Mouse (Mus musculus): ENCODE data around the gene Krt12. TPM values are rescaled to one million over a fixed set of nuclear protein-coding genes. Genes with fewer than 3 reads are reported as not detected.

Krt12 gene
- total RNA-seq, 2 experiments from 2014 or later = 0.97 to 1.4 TPM

GRCm38 (mm10) chr11:99391375-99391774 lies 30.7 kb downstream of the Krt12 start:
- Histone ChIP-seq H3K4me3 (no peak overlapping the region), H3K27ac (peak overlapping the region; percentile 83)
- no peak for TF ChIP-seq CTCF (conservative IDR thresholded peaks at IDR 0.05)
- DNase-seq (ENCODE audit: low spot score in 2 of 2) = no peak

GRCm38 (mm10) chr11:99390866-99391265 lies 31.2 kb downstream of the Krt12 start:
- H3K27ac ChIP-seq = peak overlapping the region; percentile 71
- no peak for DNase-seq (ENCODE audit: low spot score in 2 of 2)
- H3K4me3 ChIP-seq = no peak overlapping the region
- peak; percentile 48 for TF ChIP-seq CTCF (conservative IDR thresholded peaks at IDR 0.05)

- Histone ChIP-seq H3K4me3 (no peak within 1 kb of the TSS), H3K27ac (no peak within 1 kb of the TSS)
- TF ChIP-seq CTCF (conservative IDR thresholded peaks at IDR 0.05) = no peak
- no peak for DNase-seq (ENCODE audit: low spot score in 2 of 2)
These were observed 32.8 kb downstream of the Krt12 start, which contains the start of gene Krt10 for GRCm38 (mm10) chr11:99389264-99389663. Gene Krt10, minus strand, starts transcription at chr11:99389364.

- Histone ChIP-seq H3K4me3 (no peak overlapping the region), H3K27ac (no peak overlapping the region)
- DNase-seq (ENCODE audit: low spot score in 2 of 2) = no peak
- no peak for TF ChIP-seq CTCF (conservative IDR thresholded peaks at IDR 0.05)
These were observed 33.4 kb downstream of the Krt12 start for GRCm38 (mm10) chr11:99388661-99389060.

- TF ChIP-seq CTCF (conservative IDR thresholded peaks at IDR 0.05) = no peak
- H3K4me3 ChIP-seq = peak overlapping the region; percentile 70
- peak; percentile 89 for DNase-seq (ENCODE audit: low spot score in 2 of 2)
These were observed 36.0 kb downstream of the Krt12 start for GRCm38 (mm10) chr11:99385813-99386721.

GRCm38 (mm10) chr11:99379568-99379967 lies 42.5 kb downstream of the Krt12 start:
- peak; percentile 100 for TF ChIP-seq CTCF (conservative IDR thresholded peaks at IDR 0.05)
- no peak overlapping the region for H3K4me3 ChIP-seq
- peak; percentile 73 to 84 for DNase-seq (ENCODE audit: low spot score in 2 of 2)
- no peak overlapping the region for H3K27ac ChIP-seq

More at GRCm38 (mm10) chr11:99385813-99386721, 36.0 kb downstream of the Krt12 start:
- H3K27ac ChIP-seq = peak overlapping the region; percentile 97

- TF ChIP-seq CTCF (conservative IDR thresholded peaks at IDR 0.05) = no peak
- Histone ChIP-seq H3K27ac (no peak within 1 kb of the TSS), H3K4me3 (no peak within 1 kb of the TSS)
- DNase-seq (ENCODE audit: low spot score in 2 of 2) = no peak
These were observed 47.3 kb downstream of the Krt12 start, which contains the start of gene Krt28 for GRCm38 (mm10) chr11:99374803-99375202. Gene Krt28, minus strand, starts transcription at chr11:99374903.

GRCm38 (mm10) chr11:99369853-99370451 lies 52.1 kb downstream of the Krt12 start:
- peak; percentile 47 to 78 for DNase-seq (ENCODE audit: low spot score in 2 of 2)
- Histone ChIP-seq H3K27ac (0 out of 2 replicates have a peak overlapping the region, but pooled peaks have one; percentile 8), H3K4me3 (no peak overlapping the region)
- TF ChIP-seq CTCF (conservative IDR thresholded peaks at IDR 0.05) = no peak

GRCm38 (mm10) chr11:99369229-99369628 lies 52.8 kb downstream of the Krt12 start:
- no peak overlapping the region for H3K27ac ChIP-seq
- no peak for DNase-seq (ENCODE audit: low spot score in 2 of 2)

GRCm38 (mm10) chr11:99366791-99367190 lies 55.3 kb downstream of the Krt12 start:
- peak; percentile 48 for TF ChIP-seq CTCF (conservative IDR thresholded peaks at IDR 0.05)
- H3K4me3 ChIP-seq = no peak overlapping the region
- no peak for DNase-seq (ENCODE audit: low spot score in 2 of 2)
- no peak overlapping the region for H3K27ac ChIP-seq

More at GRCm38 (mm10) chr11:99369229-99369628, 52.8 kb downstream of the Krt12 start:
- H3K4me3 ChIP-seq = no peak overlapping the region
- peak; percentile 76 for TF ChIP-seq CTCF (conservative IDR thresholded peaks at IDR 0.05)

Other genes with a start within 250 kb of the Krt12 start
- gene Smarce1, start 191.2 kb downstream of the Krt12 start, total RNA-seq (2021) = 10 to 100 TPM; 55.8 to 62.3 TPM
- gene Krt222, start 178.2 kb downstream of the Krt12 start, total RNA-seq (2021) = 10 to 100 TPM; 24.8 to 29.5 TPM
- not detected for gene Krt24, start 137.0 kb downstream of the Krt12 start, total RNA-seq (2021)
- gene Krt25, start 99.3 kb downstream of the Krt12 start, total RNA-seq (2021) = not detected
- not detected for gene Krt26, start 84.3 kb downstream of the Krt12 start, total RNA-seq (2021)
- not detected for gene Krt27, start 71.2 kb downstream of the Krt12 start, total RNA-seq (2021)
- under 1 TPM in 1 of 2 experiments, not detected in 1; 0.23 TPM for gene Krt28, start 47.4 kb downstream of the Krt12 start, total RNA-seq (2021)
- 10 to 100 TPM; 14.8 to 16.4 TPM for gene Krt10, start 32.9 kb downstream of the Krt12 start, total RNA-seq (2021)
- not detected for gene Krt20, start 15.9 kb upstream of the Krt12 start, total RNA-seq (2021)
- gene Krt23, start 70.9 kb upstream of the Krt12 start, total RNA-seq (2021) = not detected
- gene Krt39, start 99.1 kb upstream of the Krt12 start, total RNA-seq (2021) = not detected
- not detected for gene Krt40, start 120.9 kb upstream of the Krt12 start, total RNA-seq (2021)
- not detected for gene Krtap3-3, start 128.6 kb upstream of the Krt12 start, total RNA-seq (2021)
- not detected for gene Krtap3-2, start 134.6 kb upstream of the Krt12 start, total RNA-seq (2021)
- not detected for gene Gm11939, start 137.2 kb upstream of the Krt12 start, total RNA-seq (2021)
- not detected for gene Krtap3-1, start 144.4 kb upstream of the Krt12 start, total RNA-seq (2021)
- gene Krtap1-5, start 158.8 kb upstream of the Krt12 start, total RNA-seq (2021) = not detected
- gene Krtap1-4, start 161.4 kb upstream of the Krt12 start, total RNA-seq (2021) = not detected
- gene Krtap1-3, start 169.1 kb upstream of the Krt12 start, total RNA-seq (2021) = not detected
- gene Krtap9-3, start 175.8 kb upstream of the Krt12 start, total RNA-seq (2021) = not detected
- gene Gm11938, start 181.0 kb upstream of the Krt12 start, total RNA-seq (2021) = not detected
- not detected for gene Gm11937, start 187.9 kb upstream of the Krt12 start, total RNA-seq (2021)
- not detected for gene Krtap2-4, start 192.6 kb upstream of the Krt12 start, total RNA-seq (2021)
- gene Gm11562, start 198.2 kb upstream of the Krt12 start, total RNA-seq (2021) = not detected
- gene Krtap4-1, start 206.0 kb upstream of the Krt12 start, total RNA-seq (2021) = not detected
- gene Krtap4-2, start 212.8 kb upstream of the Krt12 start, total RNA-seq (2021) = not detected
- gene Krtap4-7, start 221.8 kb upstream of the Krt12 start, total RNA-seq (2021) = not detected
- not detected for gene Gm11555, start 228.0 kb upstream of the Krt12 start, total RNA-seq (2021)
- not detected for gene Gm11563, start 236.7 kb upstream of the Krt12 start, total RNA-seq (2021)
- not detected for gene Krtap4-6, start 243.7 kb upstream of the Krt12 start, total RNA-seq (2021)

All from layer of hippocampus, adult 2 months (tissue).